Mouse (Mus musculus): ENCODE measurements at regions not wholly inside any gene's neighbourhood (a gene's known extent, or its start where the extent isn't known, plus 50 kb on each side); places are given as distances from the start of the nearest gene placed in this dataset.

DNA sequence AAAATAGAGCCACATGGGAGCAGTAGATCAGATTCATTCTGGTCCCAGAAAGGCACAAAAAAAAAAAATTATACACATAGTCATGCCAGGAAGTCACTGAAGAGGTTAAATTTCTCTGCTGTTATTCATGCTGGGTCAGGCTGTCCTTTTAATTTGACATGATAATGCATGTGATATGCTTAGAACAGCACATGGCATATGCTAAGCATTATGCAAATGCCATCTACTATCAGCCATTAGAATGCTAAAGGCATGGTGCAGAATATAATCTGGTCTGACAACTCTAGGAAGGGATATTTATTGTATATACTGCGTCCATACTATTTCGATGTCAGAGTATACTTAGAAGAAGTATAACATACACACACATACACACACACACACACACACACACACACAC lies 405.6 kb downstream of the AI429214 start:
- H3K4me1 ChIP-seq: no peaks in the 10 kb centered on the region
- H3K27me3 ChIP-seq: no peaks in the 10 kb centered on the region
- H3K4me3 ChIP-seq: no peak overlapping the region
- no peak overlapping the region for H3K27ac ChIP-seq (replicated peaks)
- H3K9me3 ChIP-seq: no peaks in the 10 kb centered on the region
- no peaks in the 10 kb centered on the region for H3K36me3 ChIP-seq
- WGBS: 88% methylated on average over 2 of the region's 2 CpGs
- H3K9ac ChIP-seq (replicated peaks): no peak overlapping the region
- no peak overlapping the region for H3K4me2 ChIP-seq (replicated peaks)
- ATAC-seq (ENCODE audit: low FRiP score, low read depth): peak; percentile 62; the same call in 1 of the 2 replicates

DNA sequence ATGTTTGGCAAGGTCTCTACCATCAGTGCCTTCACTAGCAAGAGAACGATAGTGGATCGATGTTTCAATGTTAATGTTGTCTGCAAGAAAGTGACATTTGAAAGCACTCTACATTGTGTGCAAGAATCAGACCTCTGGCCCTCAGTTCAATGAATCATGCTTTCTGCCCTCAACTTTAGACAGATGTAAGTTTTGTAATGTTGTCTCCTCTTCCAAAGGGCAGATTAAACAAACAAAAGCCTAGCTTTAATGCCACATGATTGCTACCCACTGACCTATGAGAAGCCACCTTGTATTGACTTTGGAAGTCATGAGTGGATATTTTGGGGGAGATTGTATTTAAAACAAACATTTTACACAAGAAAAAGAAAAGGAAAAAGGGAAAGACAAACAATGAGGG lies 429.2 kb downstream of the AI429214 start:
- Histone ChIP-seq H3K27ac (replicated peaks) (no peak overlapping the region), H3K9me3 (no peaks in the 10 kb centered on the region), H3K4me3 (no peak overlapping the region), H3K4me2 (replicated peaks) (no peak overlapping the region), H3K4me1 (no peaks in the 10 kb centered on the region), H3K36me3 (no peaks in the 10 kb centered on the region), H3K27me3 (no peaks in the 10 kb centered on the region), H3K9ac (replicated peaks) (no peak overlapping the region)
- WGBS: 93% methylated on average over 2 of the region's 2 CpGs
- ATAC-seq (ENCODE audit: low FRiP score, low read depth): no peak

DNA sequence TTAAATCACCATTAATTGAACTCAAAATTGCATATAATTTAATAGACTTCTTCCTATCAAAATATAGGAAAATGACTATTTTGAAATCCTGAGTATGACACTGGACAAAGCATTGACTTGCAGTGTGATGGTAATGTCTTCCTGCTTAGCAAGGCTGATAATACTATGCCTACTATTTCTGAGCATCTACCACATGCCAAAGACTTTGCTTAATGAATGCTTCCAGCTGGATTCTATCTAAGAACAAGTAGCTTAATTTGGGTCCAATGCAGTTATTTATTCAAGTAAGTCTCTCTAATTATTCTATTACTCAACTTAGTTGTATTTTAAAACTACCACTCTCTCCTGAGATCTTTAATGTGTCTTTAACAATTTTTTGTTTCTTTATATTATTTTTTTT lies 431.2 kb downstream of the AI429214 start:
- H3K4me1 ChIP-seq: no peaks in the 10 kb centered on the region
- no peak overlapping the region for H3K27ac ChIP-seq (replicated peaks)
- no peaks in the 10 kb centered on the region for H3K36me3 ChIP-seq
- no peak overlapping the region for H3K4me3 ChIP-seq
- H3K4me2 ChIP-seq (replicated peaks): no peak overlapping the region
- no peaks in the 10 kb centered on the region for H3K27me3 ChIP-seq
- no peak for ATAC-seq (ENCODE audit: low FRiP score, low read depth)
- H3K9ac ChIP-seq (replicated peaks): no peak overlapping the region
- no peaks in the 10 kb centered on the region for H3K9me3 ChIP-seq

DNA sequence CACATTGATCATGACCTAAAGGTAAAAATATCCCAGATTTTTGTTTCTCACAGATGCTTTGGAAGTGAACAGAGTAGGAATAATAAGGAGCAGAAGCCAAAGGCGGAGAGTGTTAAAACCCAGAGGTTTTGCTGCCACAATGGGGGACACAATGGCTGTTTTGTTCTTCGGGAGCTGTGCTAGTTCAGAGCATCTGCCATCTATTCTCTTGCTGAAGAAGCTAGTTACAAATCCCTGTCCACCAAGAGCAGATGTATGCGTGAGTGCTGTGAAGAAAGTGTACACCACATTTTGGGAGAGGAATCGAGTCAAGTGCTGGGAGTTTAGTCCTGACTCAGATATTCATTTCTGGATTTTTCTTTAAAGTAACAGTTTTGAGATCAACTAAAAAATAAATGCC lies 435.4 kb downstream of the AI429214 start:
- Histone ChIP-seq H3K27me3 (no peaks in the 10 kb centered on the region), H3K36me3 (no peaks in the 10 kb centered on the region), H3K4me3 (no peak overlapping the region), H3K9me3 (no peaks in the 10 kb centered on the region), H3K27ac (replicated peaks) (no peak overlapping the region), H3K4me2 (replicated peaks) (no peak overlapping the region), H3K9ac (replicated peaks) (no peak overlapping the region), H3K4me1 (no peaks in the 10 kb centered on the region)
- WGBS: 29% methylated on average over 4 of the region's 4 CpGs
- peak; percentile 66; the same call in 1 of the 2 replicates for ATAC-seq (ENCODE audit: low FRiP score, low read depth)

DNA sequence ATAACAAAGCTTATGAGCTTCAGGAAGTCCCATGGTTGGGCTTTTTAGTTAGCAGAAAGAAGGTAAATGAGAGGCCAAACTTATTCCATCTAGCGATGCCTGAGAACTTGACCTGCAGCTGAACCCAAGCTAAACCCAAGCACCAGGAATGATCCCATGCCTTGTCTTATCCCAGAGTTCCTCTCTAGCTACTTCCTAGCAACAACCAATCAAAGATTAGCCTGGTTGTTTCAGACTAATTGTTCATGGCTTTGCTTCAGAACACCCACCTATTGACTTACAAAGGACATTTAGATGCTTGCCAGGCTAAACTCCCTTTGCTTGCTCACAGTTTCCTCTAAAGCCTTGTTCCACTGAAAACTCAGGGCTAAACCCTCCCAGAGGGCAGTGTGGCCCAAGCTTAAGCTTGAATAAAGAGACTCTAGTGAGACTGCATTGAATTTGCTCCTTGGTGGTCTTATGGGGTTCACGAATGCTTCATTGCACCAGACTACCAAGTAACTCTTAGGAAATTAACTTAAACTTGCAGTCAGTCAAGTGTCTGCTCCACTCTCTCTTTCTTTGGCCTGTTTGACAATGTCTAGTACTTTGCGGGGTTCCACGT lies 467.2 kb downstream of the AI429214 start:
- no peak overlapping the region for H3K27ac ChIP-seq (replicated peaks)
- H3K9ac ChIP-seq (replicated peaks): no peak overlapping the region
- H3K4me1 ChIP-seq: no peaks in the 10 kb centered on the region
- H3K27me3 ChIP-seq: no peaks in the 10 kb centered on the region
- ATAC-seq (ENCODE audit: low FRiP score, low read depth): peak; percentile 30; the same call in 1 of the 2 replicates
- no peaks in the 10 kb centered on the region for H3K36me3 ChIP-seq
- no peak overlapping the region for H3K4me2 ChIP-seq (replicated peaks)
- 61% methylated on average over 4 of the region's 4 CpGs for WGBS
- 0 out of 2 replicates have a peak, but pooled peaks cover 4% of the 10 kb centered on the region for H3K9me3 ChIP-seq
- H3K4me3 ChIP-seq: no peak overlapping the region

DNA sequence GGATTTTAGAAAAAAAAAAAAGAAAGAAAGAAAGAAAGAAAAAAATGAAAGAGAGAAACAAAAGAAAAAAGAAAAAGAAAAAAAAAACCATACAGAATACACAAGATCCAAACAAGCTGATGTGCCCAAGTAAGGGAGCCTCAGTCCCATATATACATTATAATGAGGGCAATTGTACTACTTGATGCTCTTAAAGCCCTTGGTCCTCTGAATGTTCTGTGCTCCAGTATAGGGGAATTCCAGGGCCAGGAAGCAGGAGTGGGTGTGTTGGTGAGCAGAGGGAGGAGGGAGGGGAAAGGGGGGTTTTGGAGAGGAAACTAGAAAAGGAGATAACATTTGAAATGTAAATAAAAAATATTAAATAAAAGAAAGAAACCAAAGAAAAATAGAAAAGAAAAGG lies 472.2 kb downstream of the AI429214 start:
- H3K9me3 ChIP-seq: no peaks in the 10 kb centered on the region
- no peak overlapping the region for H3K4me3 ChIP-seq
- H3K27me3 ChIP-seq: no peaks in the 10 kb centered on the region
- ATAC-seq (ENCODE audit: low FRiP score, low read depth): no peak
- H3K9ac ChIP-seq (replicated peaks): no peak overlapping the region
- H3K4me1 ChIP-seq: no peaks in the 10 kb centered on the region
- H3K27ac ChIP-seq (replicated peaks): no peak overlapping the region
- no peak overlapping the region for H3K4me2 ChIP-seq (replicated peaks)
- no peaks in the 10 kb centered on the region for H3K36me3 ChIP-seq

DNA sequence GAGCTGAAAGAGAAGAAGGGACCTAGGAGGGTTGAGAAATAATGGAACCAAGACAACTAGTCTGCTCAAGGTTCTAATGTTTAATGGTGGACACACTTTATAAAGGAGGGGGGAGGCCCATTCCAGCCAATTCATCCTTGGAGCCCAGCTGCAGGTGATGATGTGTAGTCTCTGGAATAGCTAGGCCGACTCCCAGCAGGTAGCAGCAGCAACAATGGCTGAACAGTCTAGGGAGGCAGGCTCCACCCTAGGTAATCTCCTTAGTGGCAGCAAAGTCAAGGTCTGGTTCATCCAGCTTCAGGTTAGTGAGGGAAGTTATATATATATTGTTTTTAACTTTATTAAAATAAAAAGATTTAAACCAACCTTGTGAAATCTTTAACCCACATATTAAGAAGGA lies 474.3 kb downstream of the AI429214 start:
- WGBS: 73% methylated on average over 1 of the region's 1 CpGs
- no peak overlapping the region for H3K27ac ChIP-seq (replicated peaks)
- H3K9me3 ChIP-seq: no peaks in the 10 kb centered on the region
- no peaks in the 10 kb centered on the region for H3K27me3 ChIP-seq
- H3K4me2 ChIP-seq (replicated peaks): no peak overlapping the region
- no peak for ATAC-seq (ENCODE audit: low FRiP score, low read depth)
- no peak overlapping the region for H3K9ac ChIP-seq (replicated peaks)
- no peaks in the 10 kb centered on the region for H3K36me3 ChIP-seq
- no peak overlapping the region for H3K4me3 ChIP-seq
- no peaks in the 10 kb centered on the region for H3K4me1 ChIP-seq
